Mouse (Mus musculus) spleen, adult 2 months (tissue): Measurements from ENCODE around the gene Gse1. TPM values are rescaled to one million over a fixed set of nuclear protein-coding genes. Genes with fewer than 3 reads are reported as not detected.

Experiments used
- DNase-seq, 2 experiments: peaks; one replicate each; pipeline versions ENCODE4 v3.0.0 to v3.0.0-alpha.2; 2012 to 2021; ENCODE audit warnings: low spot score in 2 of 2, low read depth in 1 of 2
- H3K27ac ChIP-seq: fragments of 200-500 bp; 2 replicates; pipeline ENCODE4 v1.5.1; 2012; ENCODE audit warnings: low read length, inconsistent platforms; ENCODE audit not compliant: insufficient read depth
- H3K27me3 ChIP-seq: fragments of 200-500 bp; 2 replicates; pipeline ENCODE4 v1.6.1; 2012; ENCODE audit warnings: mild to moderate bottlenecking, moderate library complexity, low read length, inconsistent platforms; ENCODE audit not compliant: control insufficient read depth, insufficient read depth
- H3K36me3 ChIP-seq: fragments of 200-500 bp; 2 replicates; pipeline ENCODE4 v1.6.1; 2012; ENCODE audit warnings: mild to moderate bottlenecking, low read length, inconsistent platforms; ENCODE audit not compliant: control insufficient read depth, insufficient read depth
- H3K4me1 ChIP-seq: fragments of 200-500 bp; 2 replicates; pipeline ENCODE4 v1.6.1; 2011; ENCODE audit warnings: inconsistent platforms; ENCODE audit not compliant: control insufficient read depth, insufficient read depth, insufficient read length
- H3K4me3 ChIP-seq: fragments of 200-500 bp; 2 replicates; pipeline ENCODE4 v1.5.1; 2011; ENCODE audit warnings: mild to moderate bottlenecking, inconsistent platforms; ENCODE audit not compliant: insufficient read depth, insufficient read length; ENCODE audit errors: extremely low read depth
- CTCF ChIP-seq: fragments of 200-500 bp; IDR thresholded peaks from 2 replicates; pipeline ENCODE4 v1.5.1; 2011; ENCODE audit warnings: mild to moderate bottlenecking, inconsistent platforms; ENCODE audit not compliant: insufficient read depth, insufficient read length, insufficient replicate concordance; ENCODE audit errors: extremely low read depth
- POLR2A ChIP-seq: fragments of 200-500 bp; IDR thresholded peaks from 2 replicates; pipeline ENCODE4 v1.6.1; 2011; ENCODE audit warnings: low read depth, low read length, inconsistent platforms
- WGBS: fragments of 180-500 bp; shearing (Covaris S2); methylation state at CpG from one replicate; pipeline ENCODE4 v1.1.7; 2018; 5-methylcytosine and 5-hydroxymethylcytosine counted together
- polyA plus RNA-seq: library from polyadenylated mRNA; depleted of rRNA; stranded (reverse); fragments of >200 nt; gene quantifications from 2 replicates; pipeline ENCODE4 v1.2.3, GENCODE M21; 2012

Gene Gse1
- polyA plus RNA-seq, 1 experiment = 39.2 TPM

DNA sequence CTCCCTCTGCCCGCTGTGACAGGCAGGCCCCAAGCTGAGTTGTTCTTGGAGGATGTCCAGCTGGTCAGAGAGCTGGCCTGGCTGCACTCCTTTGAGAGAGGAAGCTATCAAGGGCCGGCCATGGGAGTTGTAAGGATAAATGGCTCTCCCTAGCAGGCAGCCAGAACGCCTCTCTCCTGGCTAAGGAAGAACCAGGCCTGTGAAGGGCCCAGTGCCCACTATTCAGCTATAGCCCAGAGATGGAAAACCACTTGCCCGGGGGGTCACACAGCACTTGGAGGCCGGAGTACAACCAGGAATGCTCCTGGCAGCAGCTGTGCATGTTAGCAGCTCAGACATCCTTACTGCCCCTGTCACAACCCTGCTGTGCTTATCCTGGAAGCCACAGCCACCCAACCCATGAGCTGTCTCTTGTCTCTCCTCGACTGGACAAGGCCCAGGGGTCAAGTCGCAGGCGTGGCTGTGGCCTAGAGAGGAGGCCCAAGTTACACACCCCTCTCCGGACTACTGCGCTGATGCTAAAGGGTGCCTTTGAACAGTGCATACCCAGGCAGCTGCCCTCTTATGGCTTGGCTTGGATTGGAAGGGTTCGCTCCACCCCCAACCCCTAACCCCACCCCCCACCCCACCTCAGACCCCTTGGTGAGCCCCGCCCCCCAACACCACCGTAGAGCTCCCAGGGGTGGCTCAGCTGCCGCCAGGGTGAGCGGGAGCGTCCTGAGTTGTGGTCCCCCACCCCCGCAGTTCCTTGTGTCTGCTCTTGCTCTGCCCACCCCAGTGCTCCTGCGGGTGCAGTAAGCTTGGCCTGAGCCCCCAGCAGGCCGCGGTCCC, 276.2 kb downstream of the Gse1 start:
- Histone ChIP-seq H3K36me3 (no peaks in the 10 kb centered on the region; the same call in 1 of the 2 replicates), H3K4me3 (no peak overlapping the region; the same call in 1 of the 2 replicates), H3K27ac (no peak overlapping the region), H3K4me1 (peaks cover 40% of the 10 kb centered on the region), H3K27me3 (no peaks in the 10 kb centered on the region)
- WGBS = 40% methylated on average over 20 of the region's 20 CpGs
- TF ChIP-seq CTCF (no peak), POLR2A (no peak)
- DNase-seq = no peak

DNA sequence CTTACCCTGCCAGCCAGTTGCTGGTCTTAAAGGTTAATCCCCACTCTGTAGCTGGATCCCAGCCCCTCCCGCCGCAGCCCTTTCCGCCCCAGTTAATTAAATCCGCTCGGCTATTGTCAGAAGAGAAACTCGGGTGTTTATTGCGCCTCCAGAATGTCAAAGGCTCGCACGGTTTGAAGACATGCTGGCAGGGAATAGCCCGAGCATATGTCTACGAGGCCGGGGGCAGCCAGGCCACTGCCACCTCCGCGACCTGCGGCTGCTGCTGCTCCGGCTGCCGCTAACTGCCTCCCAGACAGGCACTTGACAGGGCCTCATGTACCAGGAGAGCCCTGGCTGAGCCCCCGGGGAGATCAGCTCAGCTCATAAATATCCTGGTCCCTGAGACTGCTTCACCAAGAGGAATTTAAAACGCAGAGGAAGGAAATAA, 276.8 kb downstream of the Gse1 start:
- no peaks in the 10 kb centered on the region; the same call in 1 of the 2 replicates for H3K36me3 ChIP-seq
- no peak overlapping the region for H3K27ac ChIP-seq
- DNase-seq = peak in 1 of 2 experiments; percentile 21
- H3K4me3 ChIP-seq = no peak overlapping the region; the same call in 1 of the 2 replicates
- H3K27me3 ChIP-seq = no peaks in the 10 kb centered on the region
- no peak for TF ChIP-seq POLR2A
- TF ChIP-seq CTCF = no peak
- H3K4me1 ChIP-seq = peaks cover 46% of the 10 kb centered on the region
- WGBS = 17% methylated on average over 19 of the region's 19 CpGs

DNA sequence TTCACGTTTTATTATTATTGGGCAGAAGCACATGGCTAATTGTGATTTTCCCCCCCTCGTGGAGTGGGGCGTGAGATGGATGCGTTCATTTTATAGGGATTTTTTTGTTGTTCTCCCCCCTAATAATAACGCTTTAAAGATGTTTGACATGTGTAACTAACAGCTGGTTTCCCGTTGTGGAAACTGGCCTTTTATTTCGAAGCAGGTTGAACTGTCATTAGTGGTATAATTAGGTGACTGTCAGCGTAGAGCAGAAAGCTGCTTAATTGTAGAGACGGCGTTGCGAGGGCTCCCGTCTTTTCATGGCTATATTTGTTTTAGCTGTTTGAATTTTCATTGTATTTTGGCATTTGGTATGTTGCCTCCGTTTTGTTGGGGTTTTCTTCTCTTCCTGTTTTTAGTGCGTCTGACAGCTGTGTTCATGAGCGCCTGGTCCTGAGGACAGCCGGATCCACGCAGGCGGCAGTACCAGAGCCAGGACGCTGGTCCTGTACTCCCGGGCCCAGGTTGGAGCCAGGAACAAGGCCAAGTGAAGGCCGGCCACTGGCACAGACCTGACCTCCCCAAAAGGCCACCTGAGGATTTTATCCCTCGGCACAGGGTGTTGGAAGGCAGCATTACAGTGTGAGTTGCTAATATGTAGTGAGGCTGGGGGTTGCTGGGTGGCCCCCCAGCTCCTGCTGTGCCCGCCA, 277.5 kb downstream of the Gse1 start:
- no peak overlapping the region for H3K27ac ChIP-seq

DNA sequence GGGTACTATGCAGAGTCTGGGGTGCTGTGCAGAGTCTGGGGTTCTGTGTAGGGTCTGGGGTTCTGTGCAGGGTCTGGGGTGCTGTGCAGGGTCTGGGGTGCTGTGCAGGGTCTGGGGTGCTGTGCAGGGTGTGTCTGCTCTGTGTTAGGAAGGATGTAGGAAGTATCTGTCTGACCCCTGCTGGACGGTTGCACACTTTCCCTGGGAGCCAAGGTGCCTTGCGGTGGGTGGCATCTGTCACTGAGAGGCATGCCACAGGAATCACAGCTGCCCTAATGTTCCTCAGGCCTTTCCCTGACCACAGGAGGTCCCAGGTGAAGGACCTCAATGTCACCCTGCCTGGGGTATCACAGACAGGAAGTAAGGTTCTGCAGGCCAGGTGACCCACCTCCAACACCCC, 278.3 kb downstream of the Gse1 start:
- no peaks in the 10 kb centered on the region for H3K27me3 ChIP-seq
- no peak overlapping the region for H3K4me3 ChIP-seq
- whole genome bisulfite sequencing = 59% methylated on average over 2 of the region's 2 CpGs
- DNase-seq = peak in 1 of 2 experiments; percentile 33
- H3K27ac ChIP-seq = no peak overlapping the region
- no peak for TF ChIP-seq POLR2A
- TF ChIP-seq CTCF = peak; percentile 25; the same call in 1 of the 2 replicates
- peaks cover 49% of the 10 kb centered on the region for H3K4me1 ChIP-seq
- H3K36me3 ChIP-seq = no peaks in the 10 kb centered on the region; the same call in 1 of the 2 replicates

More for the DNA sequence above, 277.5 kb downstream of the Gse1 start:
- TF ChIP-seq CTCF = no peak
- no peak for TF ChIP-seq POLR2A
- H3K36me3 ChIP-seq = no peaks in the 10 kb centered on the region; the same call in 1 of the 2 replicates
- H3K27me3 ChIP-seq = no peaks in the 10 kb centered on the region
- 35% methylated on average over 23 of the region's 23 CpGs for WGBS
- H3K4me1 ChIP-seq = peaks cover 50% of the 10 kb centered on the region
- DNase-seq = no peak
- no peak overlapping the region for H3K4me3 ChIP-seq

DNA sequence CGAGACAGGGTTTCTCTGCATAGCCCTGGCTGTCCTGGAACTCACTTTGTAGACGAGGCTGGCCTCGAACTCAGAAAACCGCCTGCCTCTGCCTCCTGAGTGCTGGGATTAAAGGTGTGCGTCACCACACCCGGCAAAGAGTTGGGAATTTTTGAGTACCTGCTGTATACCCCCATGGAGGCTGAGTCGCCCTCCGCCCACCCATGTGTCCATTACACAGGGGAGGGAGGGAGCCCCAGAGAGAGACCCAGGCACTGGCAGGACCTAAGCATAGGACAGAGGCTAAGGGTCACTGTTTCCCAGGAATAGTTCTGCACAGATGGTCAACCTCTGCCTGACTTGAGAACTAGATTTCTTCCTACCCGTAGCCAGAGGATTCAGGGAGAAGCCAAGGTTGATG, 279.0 kb downstream of the Gse1 start:
- Histone ChIP-seq H3K4me1 (peaks cover 44% of the 10 kb centered on the region), H3K36me3 (no peaks in the 10 kb centered on the region; the same call in 1 of the 2 replicates), H3K27ac (no peak overlapping the region), H3K27me3 (no peaks in the 10 kb centered on the region), H3K4me3 (no peak overlapping the region)
- 94% methylated on average over 9 of the region's 9 CpGs for WGBS
- DNase-seq = no peak
- TF ChIP-seq CTCF (no peak), POLR2A (no peak)

DNA sequence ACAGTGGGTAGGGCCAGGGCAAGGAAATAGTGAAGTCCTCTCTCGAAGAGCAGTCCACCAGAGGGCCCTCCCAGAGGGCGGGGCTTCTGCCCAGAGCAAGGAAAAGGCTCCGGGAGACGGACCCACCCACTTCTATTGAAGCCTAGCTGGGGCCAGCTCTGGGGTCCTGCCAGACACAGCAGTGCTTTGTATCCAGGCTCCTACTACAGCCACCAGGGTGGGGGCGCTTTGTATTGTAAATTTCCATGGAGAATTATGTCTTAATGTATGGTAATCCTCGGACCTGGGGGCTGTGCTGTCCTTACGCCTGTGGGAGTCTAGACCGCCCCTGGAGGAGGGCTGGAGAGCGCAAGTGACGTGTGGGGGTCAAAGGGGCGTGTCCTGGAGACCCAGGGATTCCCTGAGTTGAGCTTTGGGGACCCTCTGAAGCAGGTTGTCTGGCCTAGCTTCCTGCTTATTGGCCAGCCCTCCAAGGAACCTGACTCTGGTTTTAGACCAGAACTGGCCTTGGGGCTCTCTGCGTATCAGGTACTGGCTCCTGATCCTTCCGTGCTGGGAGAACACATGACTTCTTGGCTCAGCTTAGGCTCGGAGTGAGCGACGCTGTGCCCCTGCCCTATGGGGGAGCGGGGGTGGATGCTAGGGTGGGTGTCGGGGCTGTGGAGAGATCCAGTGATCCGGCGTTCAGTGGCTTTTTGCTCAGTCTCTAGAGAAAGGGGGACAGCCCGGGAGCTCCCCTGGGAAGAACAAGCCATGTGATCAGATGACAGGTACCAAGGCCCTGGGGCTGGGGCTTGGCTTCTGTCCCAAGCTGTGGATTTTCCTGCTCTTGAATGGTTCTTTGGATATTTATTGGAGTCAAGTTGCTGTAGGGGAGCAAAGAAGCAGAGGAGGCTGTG, 281.1 kb downstream of the Gse1 start:
- TF ChIP-seq CTCF (no peak), POLR2A (no peak)
- H3K27ac ChIP-seq = no peak overlapping the region
- no peaks in the 10 kb centered on the region for H3K27me3 ChIP-seq
- 61% methylated on average over 21 of the region's 21 CpGs for WGBS
- H3K36me3 ChIP-seq = no peaks in the 10 kb centered on the region; the same call in none of the 2 replicates
- no peak for DNase-seq
- H3K4me3 ChIP-seq = no peak overlapping the region
- peaks cover 34% of the 10 kb centered on the region for H3K4me1 ChIP-seq
